Mouse (Mus musculus) CH12.LX (cell line): ENCODE data around the gene Pcdh9.

Experiments
- CTCF ChIP-seq, 2 experiments: IDR thresholded peaks in 1 of 2; conservative IDR thresholded peaks in 1 of 2; 2 replicates each; pipeline ENCODE4 v1.5.1; 2011 to 2012; ENCODE audit warnings: low read depth in 2 of 2, low read length in 2 of 2, improper control_type of control experiment in 1 of 2, inconsistent platforms in 1 of 2, mild to moderate bottlenecking in 1 of 2, moderate library complexity in 1 of 2
- MYC ChIP-seq: IDR thresholded peaks from 2 replicates; pipeline ENCODE4 v1.6.1; 2011; ENCODE audit warnings: low read depth, mild to moderate bottlenecking, improper control_type of control experiment, low read length
- NELFE ChIP-seq: IDR thresholded peaks from 2 replicates; pipeline ENCODE4 v1.6.1; 2011; ENCODE audit warnings: low read depth, low read length, improper control_type of control experiment
- NRF1 ChIP-seq: IDR thresholded peaks from 2 replicates; pipeline ENCODE4 v1.6.1; 2014; ENCODE audit warnings: low read depth, mild to moderate bottlenecking, inconsistent platforms, low read length, improper control_type of control experiment, moderate library complexity
- POLR2A ChIP-seq: IDR thresholded peaks from 2 replicates; pipeline ENCODE4 v1.6.1; 2011; ENCODE audit warnings: low read depth, mild to moderate bottlenecking, improper control_type of control experiment, low read length
- USF1 ChIP-seq: IDR thresholded peaks from 2 replicates; pipeline ENCODE4 v1.6.1; 2014; ENCODE audit warnings: low read depth, mild to moderate bottlenecking, inconsistent platforms, low read length, improper control_type of control experiment
- USF2 ChIP-seq: conservative IDR thresholded peaks from 2 replicates; pipeline ENCODE4 v1.6.1; 2011; ENCODE audit warnings: low read depth, low read length, improper control_type of control experiment
- ZC3H11A ChIP-seq: IDR thresholded peaks from 2 replicates; pipeline ENCODE4 v1.6.1; 2012; ENCODE audit warnings: low read depth, mild to moderate bottlenecking, inconsistent platforms, low read length, improper control_type of control experiment
- ZNF384 ChIP-seq: IDR thresholded peaks from 2 replicates; pipeline ENCODE4 v1.6.1; 2012; ENCODE audit warnings: low read depth, low read length, improper control_type of control experiment, inconsistent platforms

DNA sequence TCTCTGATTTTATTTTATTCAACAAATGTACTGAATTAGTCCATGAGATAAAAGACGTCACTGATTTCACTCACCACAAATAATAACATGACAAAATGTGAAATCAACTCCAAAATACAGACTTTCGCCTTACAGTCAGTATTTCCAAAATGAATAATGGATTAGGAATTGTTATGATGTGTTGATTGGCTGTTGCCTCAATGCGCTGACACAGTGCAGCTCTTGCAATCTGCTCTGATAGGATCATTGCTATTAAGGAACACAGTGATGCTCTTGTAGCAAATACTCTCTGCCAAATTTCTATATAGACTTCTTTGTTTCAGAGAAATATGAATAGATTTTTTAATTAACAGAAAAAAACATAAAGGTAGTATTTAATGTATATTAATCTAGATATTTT is 373.8 kb downstream of the Pcdh9 start:
- TF ChIP-seq NELFE (no peak), ZNF384 (no peak), MYC (no peak), CTCF (conservative IDR thresholded peaks at IDR 0.05 in 1 of 2, IDR thresholded peaks at IDR 0.05 in 1 of 2; ENCODE audit: low read depth in 2 of 2, low read length in 2 of 2) (no peak), USF1 (no peak), ZC3H11A (no peak), USF2 (no peak), POLR2A (no peak), NRF1 (no peak)
